Mouse (Mus musculus): ENCODE data around the gene Gramd1b. TPM values are rescaled to one million over a fixed set of nuclear protein-coding genes. Genes with fewer than 3 reads are reported as not detected.

Gramd1b gene
- polyA plus RNA-seq, 1 experiment = 188 TPM

DNA sequence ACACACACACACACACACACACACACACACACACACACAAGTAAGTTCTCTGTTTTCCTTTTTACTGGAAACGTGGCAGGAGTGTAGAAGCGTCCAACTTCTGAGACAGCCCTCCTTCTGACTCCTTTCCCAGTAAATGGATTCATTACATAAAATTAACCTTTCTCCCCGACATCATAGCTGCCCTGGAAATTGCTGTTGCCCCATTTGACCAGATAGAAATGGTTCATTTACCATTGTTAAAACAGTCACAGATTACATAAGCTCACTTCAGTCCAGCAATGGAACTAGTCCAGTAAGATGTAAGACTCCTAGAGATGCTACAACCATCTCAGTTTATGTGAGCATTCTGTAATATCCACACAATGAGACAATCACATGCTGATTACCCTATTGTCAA lies 122.8 kb downstream of the Gramd1b start:
- H3K27ac ChIP-seq (ENCODE audit: insufficient read depth, low read length) = no peak overlapping the region
- H3K4me1 ChIP-seq (ENCODE audit: control insufficient read depth, insufficient read depth, low read length) = peaks cover 39% of the 10 kb centered on the region
- DNase-seq = no peak
- TF ChIP-seq CTCF (IDR thresholded peaks at IDR 0.05; ENCODE audit: borderline replicate concordance, insufficient read depth, low read depth, low read length) = no peak
- no peak for TF ChIP-seq POLR2A (IDR thresholded peaks at IDR 0.05; ENCODE audit: borderline replicate concordance, insufficient read depth, low read length)
- no peaks in the 10 kb centered on the region for H3K27me3 ChIP-seq (ENCODE audit: control insufficient read depth, insufficient read depth, low read length)
- H3K4me3 ChIP-seq (replicated peaks; ENCODE audit: insufficient read depth, low read depth, low read length) = no peak overlapping the region
- WGBS = 44% methylated on average over 3 of the region's 3 CpGs

DNA sequence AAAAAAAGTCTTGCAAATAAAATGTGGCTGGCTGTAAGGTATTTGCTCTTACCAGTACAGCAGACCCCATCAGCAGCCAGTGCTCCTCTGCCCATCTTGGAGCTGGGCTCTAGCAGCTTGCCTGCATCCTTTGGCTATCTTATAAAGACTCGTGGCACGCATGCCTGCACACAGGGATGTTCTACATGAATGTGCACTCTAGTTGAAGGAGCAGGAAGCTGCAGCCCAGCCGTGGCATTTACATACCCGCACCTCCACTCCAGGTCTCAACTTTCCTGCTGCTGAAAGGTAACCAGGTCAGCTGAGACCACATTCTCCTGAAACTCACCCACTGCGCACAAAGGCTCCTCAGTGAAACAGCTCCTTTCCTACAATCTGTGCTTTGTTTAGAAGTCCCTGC lies 123.3 kb downstream of the Gramd1b start:
- TF ChIP-seq CTCF (IDR thresholded peaks at IDR 0.05; ENCODE audit: borderline replicate concordance, insufficient read depth, low read depth, low read length) (no peak), POLR2A (IDR thresholded peaks at IDR 0.05; ENCODE audit: borderline replicate concordance, insufficient read depth, low read length) (no peak)
- H3K27ac ChIP-seq (ENCODE audit: insufficient read depth, low read length) = no peak overlapping the region
- H3K4me3 ChIP-seq (replicated peaks; ENCODE audit: insufficient read depth, low read depth, low read length) = no peak overlapping the region
- 56% methylated on average over 5 of the region's 5 CpGs for WGBS
- H3K27me3 ChIP-seq (ENCODE audit: control insufficient read depth, insufficient read depth, low read length) = no peaks in the 10 kb centered on the region
- DNase-seq = peak in 1 of 2 experiments; percentile 18
- H3K4me1 ChIP-seq (ENCODE audit: control insufficient read depth, insufficient read depth, low read length) = peaks cover 39% of the 10 kb centered on the region

DNA sequence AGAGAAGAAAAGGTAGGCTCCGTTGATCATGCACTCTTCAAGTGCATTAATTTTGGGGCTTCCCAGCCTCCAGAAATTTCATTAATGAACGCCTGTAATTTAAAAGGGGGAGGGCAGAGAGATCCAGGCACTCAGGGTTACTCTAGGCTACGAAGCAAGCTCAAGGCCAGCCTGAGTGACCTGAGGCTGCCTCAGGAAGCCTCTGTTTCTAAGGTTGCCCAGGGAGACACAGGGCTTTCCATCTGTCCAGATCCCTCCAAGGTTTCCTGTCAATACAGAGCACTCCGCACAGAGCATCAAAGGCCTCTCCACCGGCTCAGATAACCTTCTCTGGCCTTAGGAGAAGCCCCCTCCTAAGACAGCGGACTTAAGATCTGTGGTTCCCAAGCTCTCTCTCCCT lies 125.4 kb downstream of the Gramd1b start:
- Histone ChIP-seq H3K4me3 (replicated peaks; ENCODE audit: insufficient read depth, low read depth, low read length) (no peak overlapping the region), H3K4me1 (ENCODE audit: control insufficient read depth, insufficient read depth, low read length) (peaks cover 37% of the 10 kb centered on the region), H3K27ac (ENCODE audit: insufficient read depth, low read length) (no peak overlapping the region; the same call in 1 of the 2 replicates), H3K27me3 (ENCODE audit: control insufficient read depth, insufficient read depth, low read length) (no peaks in the 10 kb centered on the region)
- WGBS = 63% methylated on average over 6 of the region's 6 CpGs
- DNase-seq = peak; percentile 17 to 20
- TF ChIP-seq POLR2A (IDR thresholded peaks at IDR 0.05; ENCODE audit: borderline replicate concordance, insufficient read depth, low read length) (no peak), CTCF (IDR thresholded peaks at IDR 0.05; ENCODE audit: borderline replicate concordance, insufficient read depth, low read depth, low read length) (no peak)

DNA sequence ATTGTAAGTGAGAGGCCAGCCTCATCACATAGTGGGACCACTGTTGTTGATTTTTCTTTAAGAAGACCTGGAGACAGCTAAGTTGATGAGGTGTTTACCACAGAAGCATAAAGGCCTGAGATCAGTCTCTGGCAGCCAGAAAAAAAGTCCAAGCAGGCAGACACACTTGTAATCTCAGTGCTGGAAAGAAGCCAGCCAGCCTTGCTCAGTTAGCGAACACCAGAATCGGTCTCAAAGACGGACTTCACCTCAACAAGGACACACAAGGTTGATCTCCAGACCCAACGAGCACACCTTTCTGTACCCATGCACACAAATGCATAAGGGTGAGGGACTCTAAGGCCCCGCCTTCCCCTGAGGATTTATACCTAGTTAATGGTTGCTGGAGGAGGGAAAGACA lies 125.9 kb downstream of the Gramd1b start:
- TF ChIP-seq CTCF (IDR thresholded peaks at IDR 0.05; ENCODE audit: borderline replicate concordance, insufficient read depth, low read depth, low read length) = no peak
- no peak for TF ChIP-seq POLR2A (IDR thresholded peaks at IDR 0.05; ENCODE audit: borderline replicate concordance, insufficient read depth, low read length)
- Histone ChIP-seq H3K4me1 (ENCODE audit: control insufficient read depth, insufficient read depth, low read length) (peaks cover 37% of the 10 kb centered on the region), H3K27me3 (ENCODE audit: control insufficient read depth, insufficient read depth, low read length) (no peaks in the 10 kb centered on the region), H3K27ac (ENCODE audit: insufficient read depth, low read length) (no peak overlapping the region), H3K4me3 (replicated peaks; ENCODE audit: insufficient read depth, low read depth, low read length) (no peak overlapping the region)
- 51% methylated on average over 5 of the region's 5 CpGs for WGBS
- peak; percentile 49 to 55 for DNase-seq

DNA sequence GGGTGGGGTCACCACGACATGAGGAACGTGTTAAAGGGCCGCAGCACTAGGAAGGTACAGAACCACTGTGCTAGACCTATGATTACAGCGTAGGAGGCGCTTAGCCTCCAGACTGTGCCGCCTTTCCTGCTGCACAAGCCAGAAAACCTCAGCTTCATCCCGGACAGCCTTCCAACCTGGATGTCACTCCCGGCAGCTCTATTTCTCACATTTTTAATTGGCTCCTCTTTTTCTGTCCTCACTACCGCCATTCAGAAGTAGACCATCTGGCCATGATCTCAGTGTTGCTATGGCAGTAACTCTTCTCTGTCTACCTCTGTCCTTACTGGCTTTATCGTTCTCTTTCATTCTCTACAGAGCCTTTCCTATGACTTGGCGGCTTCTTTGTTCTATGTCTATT lies 126.5 kb downstream of the Gramd1b start:
- no peak for TF ChIP-seq POLR2A (IDR thresholded peaks at IDR 0.05; ENCODE audit: borderline replicate concordance, insufficient read depth, low read length)
- no peak for TF ChIP-seq CTCF (IDR thresholded peaks at IDR 0.05; ENCODE audit: borderline replicate concordance, insufficient read depth, low read depth, low read length)
- Histone ChIP-seq H3K4me1 (ENCODE audit: control insufficient read depth, insufficient read depth, low read length) (peaks cover 37% of the 10 kb centered on the region), H3K4me3 (replicated peaks; ENCODE audit: insufficient read depth, low read depth, low read length) (no peak overlapping the region), H3K27me3 (ENCODE audit: control insufficient read depth, insufficient read depth, low read length) (no peaks in the 10 kb centered on the region), H3K27ac (ENCODE audit: insufficient read depth, low read length) (no peak overlapping the region)
- WGBS = 23% methylated on average over 11 of the region's 11 CpGs
- peak; percentile 65 to 82 for DNase-seq

DNA sequence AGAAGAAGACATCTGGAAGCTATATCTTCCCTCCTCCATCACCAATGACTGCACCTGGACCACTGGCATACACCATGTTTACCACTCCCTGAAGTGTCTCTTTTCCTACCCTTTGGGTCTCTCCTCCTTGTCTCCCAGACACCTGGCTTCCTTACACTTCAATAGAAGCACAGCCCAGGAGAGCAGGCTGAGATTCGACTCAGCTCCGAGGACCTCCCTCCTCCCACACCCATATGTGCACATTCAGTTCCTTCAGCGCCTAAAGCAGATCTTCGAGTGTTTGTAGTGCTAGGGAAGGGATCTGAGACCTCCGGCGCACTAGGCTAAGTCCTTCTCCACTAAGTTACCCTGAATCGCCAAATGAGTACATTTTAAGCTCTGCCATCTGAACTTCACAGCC lies 127.4 kb downstream of the Gramd1b start:
- peaks cover 37% of the 10 kb centered on the region for H3K4me1 ChIP-seq (ENCODE audit: control insufficient read depth, insufficient read depth, low read length)
- TF ChIP-seq CTCF (IDR thresholded peaks at IDR 0.05; ENCODE audit: borderline replicate concordance, insufficient read depth, low read depth, low read length) (no peak), POLR2A (IDR thresholded peaks at IDR 0.05; ENCODE audit: borderline replicate concordance, insufficient read depth, low read length) (no peak)
- WGBS = 66% methylated on average over 7 of the region's 7 CpGs
- peak; percentile 18 to 27 for DNase-seq
- H3K4me3 ChIP-seq (replicated peaks; ENCODE audit: insufficient read depth, low read depth, low read length) = no peak overlapping the region
- no peaks in the 10 kb centered on the region for H3K27me3 ChIP-seq (ENCODE audit: control insufficient read depth, insufficient read depth, low read length)
- no peak overlapping the region for H3K27ac ChIP-seq (ENCODE audit: insufficient read depth, low read length)

DNA sequence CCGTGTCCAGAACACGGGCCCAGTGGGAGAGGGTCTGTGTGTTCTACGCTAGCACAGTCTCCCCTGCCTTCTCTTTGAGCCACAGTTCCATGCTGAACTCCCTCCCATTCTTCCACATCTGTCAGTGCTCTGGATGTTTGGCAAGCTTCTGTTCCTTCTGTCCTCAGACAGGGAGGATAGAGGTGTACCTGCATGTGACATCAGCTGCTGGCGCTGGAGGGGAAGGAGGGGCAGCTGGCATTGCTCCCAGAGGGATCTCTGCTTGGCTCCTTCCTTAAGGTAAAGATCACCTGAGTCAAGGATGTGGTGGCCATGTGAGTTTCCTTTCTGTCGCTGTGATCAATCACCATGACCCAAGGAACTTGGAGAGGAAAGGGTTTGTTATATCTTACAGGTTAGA lies 129.4 kb downstream of the Gramd1b start:
- WGBS = 87% methylated on average over 5 of the region's 5 CpGs
- no peak overlapping the region for H3K27ac ChIP-seq (ENCODE audit: insufficient read depth, low read length)
- H3K4me1 ChIP-seq (ENCODE audit: control insufficient read depth, insufficient read depth, low read length) = peaks cover 28% of the 10 kb centered on the region
- no peak overlapping the region for H3K4me3 ChIP-seq (replicated peaks; ENCODE audit: insufficient read depth, low read depth, low read length)
- TF ChIP-seq CTCF (IDR thresholded peaks at IDR 0.05; ENCODE audit: borderline replicate concordance, insufficient read depth, low read depth, low read length) (no peak), POLR2A (IDR thresholded peaks at IDR 0.05; ENCODE audit: borderline replicate concordance, insufficient read depth, low read length) (no peak)
- H3K27me3 ChIP-seq (ENCODE audit: control insufficient read depth, insufficient read depth, low read length) = no peaks in the 10 kb centered on the region
- DNase-seq = peak in 1 of 2 experiments; percentile 24

DNA sequence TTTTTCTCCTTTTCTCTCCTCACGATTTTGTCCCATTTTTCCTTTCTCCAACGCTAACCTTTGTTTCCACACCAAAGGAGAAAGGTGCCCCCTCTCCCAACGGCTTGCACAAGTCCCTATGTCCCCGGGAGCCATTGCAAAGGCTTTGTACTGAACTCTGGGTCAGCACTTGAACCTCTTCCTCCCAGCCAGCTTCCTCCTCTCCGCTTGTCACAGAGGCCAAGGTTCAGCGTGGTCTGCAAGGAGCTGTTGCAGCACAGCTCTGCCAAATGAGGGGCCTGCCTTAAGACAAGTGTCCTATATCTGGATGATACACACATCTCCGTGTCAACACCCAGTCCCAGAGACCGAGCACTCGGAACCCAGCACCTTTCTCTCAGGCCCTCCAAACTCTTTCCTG lies 130.3 kb downstream of the Gramd1b start:
- TF ChIP-seq POLR2A (IDR thresholded peaks at IDR 0.05; ENCODE audit: borderline replicate concordance, insufficient read depth, low read length) (no peak), CTCF (IDR thresholded peaks at IDR 0.05; ENCODE audit: borderline replicate concordance, insufficient read depth, low read depth, low read length) (no peak)
- H3K4me1 ChIP-seq (ENCODE audit: control insufficient read depth, insufficient read depth, low read length) = peaks cover 25% of the 10 kb centered on the region
- WGBS = 88% methylated on average over 9 of the region's 9 CpGs
- H3K27me3 ChIP-seq (ENCODE audit: control insufficient read depth, insufficient read depth, low read length) = no peaks in the 10 kb centered on the region
- no peak overlapping the region for H3K27ac ChIP-seq (ENCODE audit: insufficient read depth, low read length)
- no peak overlapping the region for H3K4me3 ChIP-seq (replicated peaks; ENCODE audit: insufficient read depth, low read depth, low read length)
- peak; percentile 3 to 7 for DNase-seq
